Mouse (Mus musculus) right cerebral cortex, postnatal 25 days (tissue): ENCODE measurements at regions not wholly inside any gene's neighbourhood (a gene's known extent, or its start where the extent isn't known, plus 50 kb on each side); places are given as distances from the start of the nearest gene placed in this dataset.
A peak's percentile ranks its signal among the peaks of the same experiment; 100 is the strongest.

ENCODE experiments used
- DNase-seq: peaks from one replicate; pipeline ENCODE4 v3.0.0; 2022

DNA sequence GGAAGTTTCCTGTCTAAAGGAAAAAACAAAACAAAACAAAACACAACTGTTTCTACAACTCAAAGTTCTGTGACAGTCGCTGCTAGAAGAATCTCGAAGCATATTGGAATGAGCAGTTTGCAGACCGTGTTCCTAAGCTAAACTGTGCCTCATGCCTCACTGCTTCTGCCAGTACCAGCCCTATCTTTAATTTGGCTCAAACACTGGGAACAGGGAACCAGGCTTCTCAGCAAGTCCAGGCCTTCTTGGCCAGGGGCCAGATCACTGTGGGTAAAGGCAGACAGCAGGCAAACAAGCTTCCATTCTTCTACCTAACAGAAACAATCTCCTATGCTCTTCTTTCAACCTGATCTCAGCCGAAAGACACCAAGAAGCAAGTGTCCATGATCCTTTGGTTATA, 56.5 kb downstream of the Tmsb4x start:
- DNase-seq: no peak

- DNase-seq: no peak
Measured at GRCm38 (mm10) chrX:167151341-167151740, 57.8 kb downstream of the Tmsb4x start.

- DNase-seq: no peak
Measured at GRCm38 (mm10) chrX:167149400-167149799, 59.7 kb downstream of the Tmsb4x start.

- DNase-seq: peak; percentile 10
Measured at GRCm38 (mm10) chrX:167146513-167147360, 62.4 kb downstream of the Tmsb4x start.

GRCm38 (mm10) chrX:167145508-167146182, 63.5 kb downstream of the Tmsb4x start:
- no peak for DNase-seq

- no peak for DNase-seq
Measured at GRCm38 (mm10) chrX:167139110-167139509, 70.0 kb downstream of the Tmsb4x start.

GRCm38 (mm10) chrX:167134250-167134649, 74.9 kb downstream of the Tmsb4x start:
- no peak for DNase-seq

DNA sequence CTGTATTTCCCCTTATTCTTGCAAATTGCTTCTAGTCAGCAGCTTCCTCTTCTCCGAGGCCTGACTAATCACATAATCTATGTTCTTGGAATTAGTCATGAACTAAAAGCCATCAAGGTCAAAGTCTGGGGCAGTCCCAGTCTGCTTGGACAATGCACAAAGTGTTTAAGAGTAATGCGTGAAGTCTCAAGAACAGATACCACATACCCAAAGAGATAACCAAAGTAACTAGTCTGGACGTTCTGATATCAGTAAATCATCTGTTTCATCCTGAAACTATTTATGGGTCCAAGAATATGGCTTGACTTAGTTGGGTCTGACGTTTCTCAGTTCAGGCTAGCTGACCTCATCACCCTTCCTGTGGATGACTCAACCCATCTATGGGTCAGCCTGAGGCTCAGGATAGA, 76.1 kb downstream of the Tmsb4x start:
- no peak for DNase-seq

DNA sequence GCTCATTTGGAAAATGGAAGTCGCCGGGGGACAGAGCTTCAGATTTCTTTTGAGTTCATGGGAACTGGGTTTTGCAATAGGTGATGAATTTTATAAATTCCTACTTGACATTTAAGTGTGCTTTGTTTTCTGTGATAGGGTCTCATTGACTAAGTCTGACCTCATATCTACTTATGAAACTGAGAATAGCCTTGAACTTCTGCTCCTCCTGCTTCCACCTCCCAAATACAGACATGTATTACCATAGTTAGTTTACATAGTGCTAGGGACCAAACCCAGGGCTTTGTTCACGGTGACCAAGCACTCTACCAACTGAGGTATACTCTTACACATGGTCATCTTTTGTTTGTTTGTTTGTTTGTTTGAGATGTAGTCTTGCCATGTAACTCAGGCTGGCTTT, 77.8 kb downstream of the Tmsb4x start:
- DNase-seq: no peak

GRCm38 (mm10) chrX:167130601-167131000, 78.5 kb downstream of the Tmsb4x start:
- no peak for DNase-seq

- no peak for DNase-seq
Measured at GRCm38 (mm10) chrX:167119288-167119687, 89.8 kb downstream of the Tmsb4x start.

DNA sequence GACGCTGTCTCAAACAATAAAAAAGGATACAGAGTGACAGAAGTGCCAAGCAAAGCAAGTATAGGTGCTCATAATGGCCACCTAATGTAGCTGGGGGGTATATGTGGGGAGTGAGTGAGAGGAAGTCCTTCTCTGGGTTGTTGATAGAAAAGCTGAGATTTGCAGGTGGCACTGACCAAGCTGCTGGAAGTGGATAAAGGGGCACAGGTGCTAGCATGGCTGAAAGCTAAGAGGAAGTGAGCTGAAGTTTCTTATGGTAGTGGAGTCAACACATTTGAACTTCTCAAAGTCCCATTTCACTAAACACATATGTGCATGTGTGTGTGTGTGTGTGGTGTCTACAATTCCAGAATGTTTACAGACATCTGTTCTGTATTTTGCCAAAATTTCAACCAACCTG, 94.0 kb downstream of the Tmsb4x start:
- no peak for DNase-seq

- DNase-seq: no peak
Measured at GRCm38 (mm10) chrX:167111059-167111871, 97.8 kb downstream of the Tmsb4x start.

- no peak for DNase-seq
Measured at GRCm38 (mm10) chrX:167108356-167108755, 100.8 kb downstream of the Tmsb4x start.

GRCm38 (mm10) chrX:167107469-167107868, 101.6 kb downstream of the Tmsb4x start:
- DNase-seq: no peak

DNA sequence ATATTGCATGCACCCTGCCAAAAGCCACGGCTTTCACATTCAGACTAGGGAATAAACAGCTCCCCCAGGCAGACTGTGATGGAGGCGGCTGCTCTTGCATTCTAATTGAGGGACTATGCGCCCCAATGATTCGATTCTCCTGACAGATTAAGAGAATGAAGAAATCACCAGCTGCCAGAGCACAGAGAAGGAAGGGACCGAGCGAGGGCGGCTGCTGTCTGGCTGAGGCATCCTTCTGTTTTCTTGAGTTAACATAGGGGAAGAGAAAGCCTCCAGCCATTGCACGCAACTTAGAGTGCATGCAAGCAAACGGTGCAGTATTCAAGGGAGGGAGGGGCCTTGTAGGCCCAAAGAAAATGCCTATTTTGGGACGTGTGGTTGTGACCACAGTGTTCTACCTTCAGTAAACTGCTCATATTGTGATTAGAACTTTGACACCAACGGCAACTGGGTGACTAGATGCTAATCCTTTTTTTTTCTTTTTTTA, 103.1 kb downstream of the Tmsb4x start:
- DNase-seq: no peak

DNA sequence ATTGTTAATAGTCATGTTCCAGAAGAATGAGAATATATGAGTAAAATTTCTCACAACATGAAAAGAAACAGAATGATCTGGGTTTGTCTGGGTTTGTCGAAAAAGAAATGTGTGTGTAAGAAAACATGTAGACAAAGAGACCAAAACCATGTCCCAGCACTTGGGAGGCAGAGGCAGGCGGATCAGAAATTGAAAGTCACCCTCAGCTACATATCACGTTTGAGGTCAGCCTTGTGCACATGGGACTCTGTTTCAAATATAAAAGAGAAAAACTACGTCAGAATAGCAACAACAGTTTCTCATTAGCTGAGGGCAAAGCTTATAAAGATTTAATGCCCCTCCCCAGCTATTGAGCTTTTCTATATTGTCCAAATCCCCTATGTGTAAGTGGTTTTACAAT, 103.8 kb downstream of the Tmsb4x start:
- DNase-seq: no peak

DNA sequence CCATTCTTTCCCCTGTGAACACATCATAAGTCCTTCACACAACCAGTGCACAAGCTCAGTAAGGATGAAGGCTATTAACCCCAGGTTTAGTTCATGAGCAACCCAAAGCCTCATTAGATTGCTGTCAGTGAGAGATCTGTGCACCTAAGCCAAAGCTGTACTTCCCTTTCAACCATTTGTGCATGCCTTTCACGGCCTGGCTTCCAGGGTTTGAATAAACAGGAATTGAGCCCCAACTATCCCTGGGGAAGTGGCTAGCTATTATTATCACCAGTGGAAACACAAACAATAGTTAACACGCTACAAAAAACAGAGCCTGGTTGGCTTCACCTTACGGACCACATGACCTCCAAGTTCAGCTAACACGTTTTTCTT, 104.9 kb downstream of the Tmsb4x start:
- DNase-seq: no peak

DNA sequence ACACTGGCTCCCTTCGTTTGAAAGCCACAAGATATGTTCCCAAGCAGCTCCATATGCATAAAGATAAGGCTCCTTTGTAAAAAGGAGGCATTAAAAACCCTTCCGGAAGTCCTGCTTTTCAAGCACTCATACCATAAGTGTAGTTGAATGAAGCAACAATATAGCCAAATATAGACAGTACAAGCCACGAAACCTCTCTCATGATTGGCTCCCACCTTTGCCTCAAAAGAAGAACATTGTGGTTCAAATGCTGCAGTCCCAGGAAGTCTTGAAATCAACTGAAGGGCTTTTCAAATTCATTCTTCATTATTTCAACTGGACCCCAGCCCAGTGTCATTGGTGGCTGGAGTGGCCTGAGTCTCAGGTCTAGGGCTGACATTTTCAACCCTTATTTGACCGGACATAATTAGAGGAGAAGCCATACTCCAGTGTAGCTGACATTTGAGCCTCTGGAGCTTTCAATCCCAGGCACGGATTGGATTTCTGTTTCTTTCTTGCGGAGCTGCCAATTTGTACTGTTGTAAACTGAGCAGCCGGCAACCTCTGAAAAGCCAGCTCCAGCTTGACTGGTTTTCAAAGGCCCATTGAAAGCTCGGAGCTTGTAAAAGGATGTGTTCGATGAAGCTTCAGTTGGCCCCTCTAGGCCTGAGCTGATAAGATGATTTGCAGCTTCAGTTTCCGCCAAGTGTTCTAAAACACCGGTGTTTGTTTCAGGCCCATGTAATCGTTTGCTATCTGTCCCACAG, 105.4 kb downstream of the Tmsb4x start:
- DNase-seq: no peak

DNA sequence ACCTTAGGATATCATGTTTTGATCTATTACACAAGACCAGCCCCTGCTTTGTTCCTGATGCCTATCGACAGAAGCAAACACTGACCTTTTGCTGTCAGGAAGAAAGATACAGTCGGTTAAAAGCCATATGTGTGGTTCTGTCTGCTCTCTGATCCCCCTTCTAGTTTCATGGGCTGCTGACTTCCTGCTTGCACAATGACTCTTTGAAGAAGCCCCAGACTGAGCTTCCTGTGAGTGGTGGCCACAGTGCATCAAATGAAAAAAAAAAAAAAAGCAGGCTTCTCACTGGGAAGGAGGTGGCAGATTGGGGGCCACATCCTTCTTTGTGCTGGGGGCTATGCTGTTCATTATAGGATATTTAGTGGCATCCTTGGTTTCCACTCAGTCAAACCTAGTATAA, 107.2 kb downstream of the Tmsb4x start:
- DNase-seq: no peak

DNA sequence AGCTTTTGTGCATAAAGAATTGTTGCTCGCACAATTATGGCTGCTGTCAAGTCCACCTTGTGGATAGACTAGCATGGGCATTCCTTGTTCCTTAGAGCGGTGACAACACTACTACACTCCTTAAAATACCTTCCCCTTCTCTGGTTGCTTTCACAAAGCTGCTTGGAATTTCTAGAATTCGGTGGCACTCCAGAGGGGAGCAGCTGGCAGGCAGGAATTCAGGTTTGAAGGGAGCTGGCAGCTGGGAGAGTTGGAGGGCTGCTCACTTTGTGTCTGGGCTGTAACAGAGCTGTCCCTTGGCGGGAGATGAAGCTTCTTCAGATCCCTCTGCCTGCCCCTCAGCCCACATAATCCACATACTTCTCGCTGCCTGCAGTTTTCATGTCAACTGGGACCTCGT, 109.7 kb downstream of the Tmsb4x start:
- DNase-seq: no peak

GRCm38 (mm10) chrX:167098914-167099313, 110.2 kb downstream of the Tmsb4x start:
- DNase-seq: no peak

GRCm38 (mm10) chrX:167091841-167092240, 117.3 kb downstream of the Tmsb4x start:
- DNase-seq: no peak
